Mouse (Mus musculus): Measurements from ENCODE around the gene Sar1b. TPM values are rescaled to one million over a fixed set of nuclear protein-coding genes. Genes with fewer than 3 reads are reported as not detected.

Sar1b gene
- polyA plus RNA-seq, 1 experiment from 2014 or later: 116 TPM

- no peak overlapping the region for H3K4me2 ChIP-seq (replicated peaks; ENCODE audit: low read depth, low read length)
- H3K9me3 ChIP-seq (ENCODE audit: control insufficient read depth, low read length): no peaks in the 10 kb centered on the region
- H3K27ac ChIP-seq (ENCODE audit: low read depth, low read length): no peak overlapping the region
- ATAC-seq (ENCODE audit: low FRiP score, low TSS enrichment): no peak
- WGBS: 69% methylated on average over 5 of the region's 5 CpGs
- H3K4me1 ChIP-seq (ENCODE audit: control insufficient read depth, insufficient read depth, low read length): no peaks in the 10 kb centered on the region
- H3K27me3 ChIP-seq (ENCODE audit: control insufficient read depth, insufficient read depth, low read length): no peaks in the 10 kb centered on the region
- H3K36me3 ChIP-seq (ENCODE audit: control insufficient read depth, insufficient read depth, low read length): no peaks in the 10 kb centered on the region
- no peak overlapping the region for H3K4me3 ChIP-seq (ENCODE audit: low read length)
- H3K9ac ChIP-seq (ENCODE audit: low read depth, low read length): no peak overlapping the region
These were observed 69.5 kb downstream of the Sar1b start for GRCm38 (mm10) chr11:51832992-51833391.

GRCm38 (mm10) chr11:51833393-51834066 lies 70.0 kb downstream of the Sar1b start:
- no peak overlapping the region for H3K4me2 ChIP-seq (replicated peaks; ENCODE audit: low read depth, low read length)
- no peak overlapping the region for H3K27ac ChIP-seq (ENCODE audit: low read depth, low read length)
- H3K9me3 ChIP-seq (ENCODE audit: control insufficient read depth, low read length): no peaks in the 10 kb centered on the region
- H3K4me1 ChIP-seq (ENCODE audit: control insufficient read depth, insufficient read depth, low read length): no peaks in the 10 kb centered on the region
- 84% methylated on average over 10 of the region's 10 CpGs for WGBS
- no peak for ATAC-seq (ENCODE audit: low FRiP score, low TSS enrichment)
- no peak overlapping the region for H3K9ac ChIP-seq (ENCODE audit: low read depth, low read length)
- H3K36me3 ChIP-seq (ENCODE audit: control insufficient read depth, insufficient read depth, low read length): no peaks in the 10 kb centered on the region
- H3K4me3 ChIP-seq (ENCODE audit: low read length): no peak overlapping the region
- no peaks in the 10 kb centered on the region for H3K27me3 ChIP-seq (ENCODE audit: control insufficient read depth, insufficient read depth, low read length)

- Histone ChIP-seq H3K9me3 (ENCODE audit: control insufficient read depth, low read length) (no peaks in the 10 kb centered on the region), H3K4me3 (ENCODE audit: low read length) (no peak overlapping the region), H3K27me3 (ENCODE audit: control insufficient read depth, insufficient read depth, low read length) (no peaks in the 10 kb centered on the region), H3K27ac (ENCODE audit: low read depth, low read length) (no peak overlapping the region), H3K9ac (ENCODE audit: low read depth, low read length) (no peak overlapping the region), H3K4me2 (replicated peaks; ENCODE audit: low read depth, low read length) (no peak overlapping the region), H3K4me1 (ENCODE audit: control insufficient read depth, insufficient read depth, low read length) (no peaks in the 10 kb centered on the region), H3K36me3 (ENCODE audit: control insufficient read depth, insufficient read depth, low read length) (no peaks in the 10 kb centered on the region)
- 91% methylated on average over 8 of the region's 8 CpGs for WGBS
- ATAC-seq (ENCODE audit: low FRiP score, low TSS enrichment): no peak
These were observed 70.6 kb downstream of the Sar1b start for GRCm38 (mm10) chr11:51834067-51834411.

- Histone ChIP-seq H3K27me3 (ENCODE audit: control insufficient read depth, insufficient read depth, low read length) (no peaks in the 10 kb centered on the region), H3K4me1 (ENCODE audit: control insufficient read depth, insufficient read depth, low read length) (no peaks in the 10 kb centered on the region; the same call in 1 of the 2 replicates), H3K27ac (ENCODE audit: low read depth, low read length) (no peak overlapping the region), H3K4me3 (ENCODE audit: low read length) (no peak overlapping the region), H3K4me2 (replicated peaks; ENCODE audit: low read depth, low read length) (no peak overlapping the region), H3K36me3 (ENCODE audit: control insufficient read depth, insufficient read depth, low read length) (no peaks in the 10 kb centered on the region), H3K9me3 (ENCODE audit: control insufficient read depth, low read length) (no peaks in the 10 kb centered on the region), H3K9ac (ENCODE audit: low read depth, low read length) (no peak overlapping the region)
- 97% methylated on average over 12 of the region's 12 CpGs for WGBS
- ATAC-seq (ENCODE audit: low FRiP score, low TSS enrichment): no peak
These were observed 72.1 kb downstream of the Sar1b start for GRCm38 (mm10) chr11:51835598-51835997.

GRCm38 (mm10) chr11:51836506-51836905 lies 73.0 kb downstream of the Sar1b start:
- no peak overlapping the region for H3K27ac ChIP-seq (ENCODE audit: low read depth, low read length)
- no peak for ATAC-seq (ENCODE audit: low FRiP score, low TSS enrichment)
- 91% methylated on average over 6 of the region's 6 CpGs for WGBS
- H3K4me3 ChIP-seq (ENCODE audit: low read length): no peak overlapping the region
- H3K9me3 ChIP-seq (ENCODE audit: control insufficient read depth, low read length): no peaks in the 10 kb centered on the region
- no peaks in the 10 kb centered on the region for H3K27me3 ChIP-seq (ENCODE audit: control insufficient read depth, insufficient read depth, low read length)
- no peaks in the 10 kb centered on the region for H3K36me3 ChIP-seq (ENCODE audit: control insufficient read depth, insufficient read depth, low read length)
- H3K4me1 ChIP-seq (ENCODE audit: control insufficient read depth, insufficient read depth, low read length): no peaks in the 10 kb centered on the region; the same call in 1 of the 2 replicates
- no peak overlapping the region for H3K9ac ChIP-seq (ENCODE audit: low read depth, low read length)
- H3K4me2 ChIP-seq (replicated peaks; ENCODE audit: low read depth, low read length): no peak overlapping the region

GRCm38 (mm10) chr11:51837164-51838153 lies 74.0 kb downstream of the Sar1b start:
- no peak overlapping the region for H3K4me2 ChIP-seq (replicated peaks; ENCODE audit: low read depth, low read length)
- no peak overlapping the region for H3K4me3 ChIP-seq (ENCODE audit: low read length)
- no peaks in the 10 kb centered on the region for H3K36me3 ChIP-seq (ENCODE audit: control insufficient read depth, insufficient read depth, low read length)
- no peaks in the 10 kb centered on the region for H3K27me3 ChIP-seq (ENCODE audit: control insufficient read depth, insufficient read depth, low read length)
- H3K9me3 ChIP-seq (ENCODE audit: control insufficient read depth, low read length): no peaks in the 10 kb centered on the region
- H3K9ac ChIP-seq (ENCODE audit: low read depth, low read length): no peak overlapping the region
- ATAC-seq (ENCODE audit: low FRiP score, low TSS enrichment): no peak
- H3K27ac ChIP-seq (ENCODE audit: low read depth, low read length): no peak overlapping the region
- WGBS: 85% methylated on average over 8 of the region's 8 CpGs
- no peaks in the 10 kb centered on the region; the same call in 1 of the 2 replicates for H3K4me1 ChIP-seq (ENCODE audit: control insufficient read depth, insufficient read depth, low read length)

GRCm38 (mm10) chr11:51839106-51839505 lies 75.6 kb downstream of the Sar1b start:
- H3K36me3 ChIP-seq (ENCODE audit: control insufficient read depth, insufficient read depth, low read length): no peaks in the 10 kb centered on the region
- no peak overlapping the region for H3K4me2 ChIP-seq (replicated peaks; ENCODE audit: low read depth, low read length)
- H3K4me3 ChIP-seq (ENCODE audit: low read length): no peak overlapping the region
- no peak overlapping the region for H3K27ac ChIP-seq (ENCODE audit: low read depth, low read length)
- 85% methylated on average over 2 of the region's 2 CpGs for WGBS
- H3K9ac ChIP-seq (ENCODE audit: low read depth, low read length): no peak overlapping the region
- no peaks in the 10 kb centered on the region; the same call in 1 of the 2 replicates for H3K4me1 ChIP-seq (ENCODE audit: control insufficient read depth, insufficient read depth, low read length)
- H3K9me3 ChIP-seq (ENCODE audit: control insufficient read depth, low read length): no peaks in the 10 kb centered on the region
- no peaks in the 10 kb centered on the region for H3K27me3 ChIP-seq (ENCODE audit: control insufficient read depth, insufficient read depth, low read length)
- no peak for ATAC-seq (ENCODE audit: low FRiP score, low TSS enrichment)

- Histone ChIP-seq H3K9ac (ENCODE audit: low read depth, low read length) (no peak overlapping the region), H3K4me3 (ENCODE audit: low read length) (no peak overlapping the region), H3K27ac (ENCODE audit: low read depth, low read length) (no peak overlapping the region), H3K36me3 (ENCODE audit: control insufficient read depth, insufficient read depth, low read length) (no peaks in the 10 kb centered on the region), H3K9me3 (ENCODE audit: control insufficient read depth, low read length) (no peaks in the 10 kb centered on the region), H3K27me3 (ENCODE audit: control insufficient read depth, insufficient read depth, low read length) (no peaks in the 10 kb centered on the region), H3K4me2 (replicated peaks; ENCODE audit: low read depth, low read length) (no peak overlapping the region), H3K4me1 (ENCODE audit: control insufficient read depth, insufficient read depth, low read length) (no peaks in the 10 kb centered on the region; the same call in 1 of the 2 replicates)
- 87% methylated on average over 11 of the region's 11 CpGs for WGBS
- no peak for ATAC-seq (ENCODE audit: low FRiP score, low TSS enrichment)
These were observed 76.5 kb downstream of the Sar1b start for GRCm38 (mm10) chr11:51839973-51840372.

GRCm38 (mm10) chr11:51840657-51841056 lies 77.2 kb downstream of the Sar1b start:
- Histone ChIP-seq H3K9me3 (ENCODE audit: control insufficient read depth, low read length) (no peaks in the 10 kb centered on the region), H3K4me3 (ENCODE audit: low read length) (no peak overlapping the region), H3K36me3 (ENCODE audit: control insufficient read depth, insufficient read depth, low read length) (no peaks in the 10 kb centered on the region), H3K27me3 (ENCODE audit: control insufficient read depth, insufficient read depth, low read length) (no peaks in the 10 kb centered on the region), H3K27ac (ENCODE audit: low read depth, low read length) (no peak overlapping the region), H3K4me2 (replicated peaks; ENCODE audit: low read depth, low read length) (no peak overlapping the region), H3K4me1 (ENCODE audit: control insufficient read depth, insufficient read depth, low read length) (no peaks in the 10 kb centered on the region; the same call in 1 of the 2 replicates), H3K9ac (ENCODE audit: low read depth, low read length) (no peak overlapping the region)
- 81% methylated on average over 9 of the region's 9 CpGs for WGBS
- ATAC-seq (ENCODE audit: low FRiP score, low TSS enrichment): no peak

All from kidney, embryonic 14.5 days (tissue).